Mouse (Mus musculus): ENCODE data around the gene Picalm. TPM values are rescaled to one million over a fixed set of nuclear protein-coding genes. Genes with fewer than 3 reads are reported as not detected.

The Picalm gene
- polyA plus RNA-seq, 2 experiments = 53.6 to 155 TPM

- Histone ChIP-seq H3K4me2 (replicated peaks; ENCODE audit: low read depth, low read length, severe bottlenecking) (no peak overlapping the region), H3K4me3 (replicated peaks; ENCODE audit: low read length) (no peak overlapping the region), H3K27ac (replicated peaks; ENCODE audit: low read depth, low read length) (no peak overlapping the region), H3K9me3 (ENCODE audit: control insufficient read depth, low read length) (no peaks in the 10 kb centered on the region), H3K36me3 (ENCODE audit: control insufficient read depth, insufficient read depth, low read length) (peaks cover 43% of the 10 kb centered on the region), H3K4me1 (ENCODE audit: control insufficient read depth, insufficient read depth, low read length) (no peaks in the 10 kb centered on the region), H3K27me3 (ENCODE audit: control insufficient read depth, insufficient read depth, low read length) (no peaks in the 10 kb centered on the region), H3K9ac (ENCODE audit: low read depth, low read length, severe bottlenecking) (no peak overlapping the region)
- TF ChIP-seq POLR2A (IDR thresholded peaks at IDR 0.05; ENCODE audit: borderline replicate concordance, extremely low read depth, insufficient read depth, insufficient read length) = no peak
- DNase-seq (ENCODE audit: low spot score) (no peak), ATAC-seq (ENCODE audit: low FRiP score, low read depth) (no peak)
- 97% methylated on average over 2 of the region's 2 CpGs for WGBS
Measured at GRCm38 (mm10) chr7:90203914-90204313, 73.9 kb downstream of the Picalm start.

GRCm38 (mm10) chr7:90210116-90210515 is 80.1 kb downstream of the Picalm start:
- Histone ChIP-seq H3K4me3 (replicated peaks; ENCODE audit: low read length) (no peak overlapping the region), H3K27me3 (ENCODE audit: control insufficient read depth, insufficient read depth, low read length) (no peaks in the 10 kb centered on the region), H3K4me2 (replicated peaks; ENCODE audit: low read depth, low read length, severe bottlenecking) (no peak overlapping the region), H3K36me3 (ENCODE audit: control insufficient read depth, insufficient read depth, low read length) (peaks cover 27% of the 10 kb centered on the region), H3K9me3 (ENCODE audit: control insufficient read depth, low read length) (no peaks in the 10 kb centered on the region), H3K27ac (replicated peaks; ENCODE audit: low read depth, low read length) (no peak overlapping the region), H3K9ac (ENCODE audit: low read depth, low read length, severe bottlenecking) (no peak overlapping the region), H3K4me1 (ENCODE audit: control insufficient read depth, insufficient read depth, low read length) (no peaks in the 10 kb centered on the region)
- TF ChIP-seq POLR2A (IDR thresholded peaks at IDR 0.05; ENCODE audit: borderline replicate concordance, extremely low read depth, insufficient read depth, insufficient read length) = no peak
- DNase-seq (ENCODE audit: low spot score) (no peak), ATAC-seq (ENCODE audit: low FRiP score, low read depth) (no peak)
- 64% methylated on average over 2 of the region's 2 CpGs for WGBS

- Histone ChIP-seq H3K27ac (replicated peaks; ENCODE audit: low read depth, low read length) (no peak overlapping the region), H3K27me3 (ENCODE audit: control insufficient read depth, insufficient read depth, low read length) (no peaks in the 10 kb centered on the region), H3K9me3 (ENCODE audit: control insufficient read depth, low read length) (no peaks in the 10 kb centered on the region), H3K4me3 (replicated peaks; ENCODE audit: low read length) (no peak overlapping the region), H3K4me1 (ENCODE audit: control insufficient read depth, insufficient read depth, low read length) (no peaks in the 10 kb centered on the region), H3K9ac (ENCODE audit: low read depth, low read length, severe bottlenecking) (no peak overlapping the region), H3K4me2 (replicated peaks; ENCODE audit: low read depth, low read length, severe bottlenecking) (no peak overlapping the region), H3K36me3 (ENCODE audit: control insufficient read depth, insufficient read depth, low read length) (peaks cover 27% of the 10 kb centered on the region)
- DNase-seq (ENCODE audit: low spot score) = no peak
- TF ChIP-seq POLR2A (IDR thresholded peaks at IDR 0.05; ENCODE audit: borderline replicate concordance, extremely low read depth, insufficient read depth, insufficient read length) = no peak
- ATAC-seq (ENCODE audit: low FRiP score, low read depth) = no peak
Measured at GRCm38 (mm10) chr7:90210947-90211346, 80.9 kb downstream of the Picalm start.

GRCm38 (mm10) chr7:90216511-90216910 is 86.5 kb downstream of the Picalm start:
- Histone ChIP-seq H3K4me2 (replicated peaks; ENCODE audit: low read depth, low read length, severe bottlenecking) (no peak overlapping the region), H3K9me3 (ENCODE audit: control insufficient read depth, low read length) (no peaks in the 10 kb centered on the region), H3K27ac (replicated peaks; ENCODE audit: low read depth, low read length) (peak overlapping the region; percentile 70), H3K4me3 (replicated peaks; ENCODE audit: low read length) (no peak overlapping the region), H3K4me1 (ENCODE audit: control insufficient read depth, insufficient read depth, low read length) (peaks cover 13% of the 10 kb centered on the region), H3K36me3 (ENCODE audit: control insufficient read depth, insufficient read depth, low read length) (no peaks in the 10 kb centered on the region), H3K27me3 (ENCODE audit: control insufficient read depth, insufficient read depth, low read length) (no peaks in the 10 kb centered on the region), H3K9ac (ENCODE audit: low read depth, low read length, severe bottlenecking) (no peak overlapping the region)
- peak; percentile 36 for ATAC-seq (ENCODE audit: low FRiP score, low read depth)
- 35% methylated on average over 8 of the region's 8 CpGs for WGBS
- TF ChIP-seq POLR2A (IDR thresholded peaks at IDR 0.05; ENCODE audit: borderline replicate concordance, extremely low read depth, insufficient read depth, insufficient read length) = no peak
- peak; percentile 20 for DNase-seq (ENCODE audit: low spot score)

GRCm38 (mm10) chr7:90218122-90218521 is 88.1 kb downstream of the Picalm start:
- no peak overlapping the region for H3K4me3 ChIP-seq (replicated peaks; ENCODE audit: low read length)
- WGBS = 75% methylated on average over 5 of the region's 5 CpGs
- ATAC-seq (ENCODE audit: low FRiP score, low read depth) (no peak), DNase-seq (ENCODE audit: low spot score) (no peak)
- no peaks in the 10 kb centered on the region for H3K36me3 ChIP-seq (ENCODE audit: control insufficient read depth, insufficient read depth, low read length)
- H3K27ac ChIP-seq (replicated peaks; ENCODE audit: low read depth, low read length) = no peak overlapping the region
- H3K9me3 ChIP-seq (ENCODE audit: control insufficient read depth, low read length) = no peaks in the 10 kb centered on the region
- no peak for TF ChIP-seq POLR2A (IDR thresholded peaks at IDR 0.05; ENCODE audit: borderline replicate concordance, extremely low read depth, insufficient read depth, insufficient read length)
- peaks cover 13% of the 10 kb centered on the region for H3K4me1 ChIP-seq (ENCODE audit: control insufficient read depth, insufficient read depth, low read length)
- no peaks in the 10 kb centered on the region for H3K27me3 ChIP-seq (ENCODE audit: control insufficient read depth, insufficient read depth, low read length)
- H3K4me2 ChIP-seq (replicated peaks; ENCODE audit: low read depth, low read length, severe bottlenecking) = no peak overlapping the region
- no peak overlapping the region for H3K9ac ChIP-seq (ENCODE audit: low read depth, low read length, severe bottlenecking)

GRCm38 (mm10) chr7:90221487-90221886 is 91.5 kb downstream of the Picalm start:
- Histone ChIP-seq H3K36me3 (ENCODE audit: control insufficient read depth, insufficient read depth, low read length) (no peaks in the 10 kb centered on the region), H3K4me3 (replicated peaks; ENCODE audit: low read length) (no peak overlapping the region), H3K9me3 (ENCODE audit: control insufficient read depth, low read length) (no peaks in the 10 kb centered on the region), H3K27ac (replicated peaks; ENCODE audit: low read depth, low read length) (no peak overlapping the region), H3K9ac (ENCODE audit: low read depth, low read length, severe bottlenecking) (no peak overlapping the region), H3K4me2 (replicated peaks; ENCODE audit: low read depth, low read length, severe bottlenecking) (no peak overlapping the region), H3K27me3 (ENCODE audit: control insufficient read depth, insufficient read depth, low read length) (no peaks in the 10 kb centered on the region), H3K4me1 (ENCODE audit: control insufficient read depth, insufficient read depth, low read length) (peaks cover 12% of the 10 kb centered on the region)
- DNase-seq (ENCODE audit: low spot score) = no peak
- ATAC-seq (ENCODE audit: low FRiP score, low read depth) = no peak
- TF ChIP-seq POLR2A (IDR thresholded peaks at IDR 0.05; ENCODE audit: borderline replicate concordance, extremely low read depth, insufficient read depth, insufficient read length) = no peak
- 86% methylated on average over 2 of the region's 2 CpGs for WGBS
